Mouse (Mus musculus) heart, embryonic 11.5 days (tissue): ENCODE measurements around the gene Sgca. TPM values are rescaled to one million over a fixed set of nuclear protein-coding genes. Genes with fewer than 3 reads are reported as not detected.

Experiments
- ATAC-seq: fragments of 200-750 bp; cut with Nextera tagmentation; replicated peaks from 2 replicates; pipeline ENCODE4 v1.8.0; 2017; ENCODE audit warnings: moderate library complexity; ENCODE audit not compliant: insufficient number of reproducible peaks, low FRiP score, low TSS enrichment
- H3K27ac ChIP-seq: fragments of 300-500 bp; sonication (generic); 2 replicates; pipeline ENCODE4 v1.5.1; 2014; ENCODE audit warnings: mild to moderate bottlenecking, low read depth, low read length
- H3K27me3 ChIP-seq: fragments of 300-500 bp; sonication (generic); 2 replicates; pipeline ENCODE4 v1.6.1; 2014; ENCODE audit warnings: mild to moderate bottlenecking, low read length, mixed read lengths; ENCODE audit not compliant: control insufficient read depth, insufficient read depth
- H3K36me3 ChIP-seq: fragments of 300-500 bp; sonication (generic); 2 replicates; pipeline ENCODE4 v1.6.1; 2014; ENCODE audit warnings: mild to moderate bottlenecking, low read length, moderate library complexity, mixed read lengths; ENCODE audit not compliant: control insufficient read depth, insufficient read depth
- H3K4me1 ChIP-seq: fragments of 300-500 bp; sonication (generic); 2 replicates; pipeline ENCODE4 v1.6.1; 2014; ENCODE audit warnings: low read length; ENCODE audit not compliant: control insufficient read depth, insufficient read depth
- H3K4me2 ChIP-seq: fragments of 300-500 bp; sonication (generic); 2 replicates; pipeline ENCODE4 v1.6.1; 2014; ENCODE audit warnings: mild to moderate bottlenecking, moderate library complexity
- H3K4me3 ChIP-seq: fragments of 300-500 bp; sonication (generic); 2 replicates; pipeline ENCODE4 v1.5.1; 2014; ENCODE audit warnings: low read depth, low read length
- H3K9ac ChIP-seq: fragments of 300-500 bp; sonication (generic); 2 replicates; pipeline ENCODE4 v1.6.1; 2014; ENCODE audit warnings: mild to moderate bottlenecking, low read depth, low read length, moderate library complexity
- H3K9me3 ChIP-seq: fragments of 300-500 bp; sonication (generic); replicated peaks from 2 replicates; pipeline ENCODE4 v1.6.1; 2016; ENCODE audit warnings: low read length; ENCODE audit not compliant: control insufficient read depth
- WGBS: fragments of 180-500 bp; shearing (Covaris S2); extraction: QIAGEN DNeasy Blood & Tissue Kit; methylation state at CpG from one replicate; pipeline ENCODE4 v1.1.7; 2014; ENCODE audit not compliant: insufficient replicate concordance; 5-methylcytosine and 5-hydroxymethylcytosine counted together
- polyA plus RNA-seq: library from polyadenylated mRNA; unstranded; fragments of >200 nt; fragmentation: Nextera tagmentation; extraction: Ambion mirVana; gene quantifications from 2 replicates; pipeline ENCODE4 v1.2.1, GENCODE M21; 2014

Gene Sgca
- polyA plus RNA-seq, 1 experiment from 2014 or later, result 24.7 TPM

GRCm38 (mm10) chr11:94915675-94916403, 60.3 kb downstream of the Sgca start:
- H3K27me3 ChIP-seq, result no peaks in the 10 kb centered on the region
- 0 out of 2 replicates have a peak, but pooled peaks have one; percentile 24 for ATAC-seq
- H3K9me3 ChIP-seq, result no peaks in the 10 kb centered on the region
- no peak overlapping the region for H3K4me3 ChIP-seq
- H3K4me2 ChIP-seq, result peak overlapping the region; percentile 17; the same call in 1 of the 2 replicates
- H3K9ac ChIP-seq, result no peak overlapping the region
- 19% methylated on average over 12 of the region's 16 CpGs for WGBS
- no peaks in the 10 kb centered on the region for H3K36me3 ChIP-seq
- H3K4me1 ChIP-seq, result peaks cover 14% of the 10 kb centered on the region
- peak overlapping the region; percentile 66; the same call in 1 of the 2 replicates for H3K27ac ChIP-seq

GRCm38 (mm10) chr11:94913302-94914090, 62.6 kb downstream of the Sgca start:
- Histone ChIP-seq H3K9me3 (no peaks in the 10 kb centered on the region), H3K27me3 (no peaks in the 10 kb centered on the region), H3K4me2 (no peak overlapping the region), H3K9ac (no peak overlapping the region), H3K36me3 (no peaks in the 10 kb centered on the region), H3K27ac (no peak overlapping the region), H3K4me3 (no peak overlapping the region), H3K4me1 (peaks cover 14% of the 10 kb centered on the region)
- WGBS, result 79% methylated on average over 6 of the region's 6 CpGs
- no peak for ATAC-seq

Other genes with a start within 250 kb of the Sgca start
- gene Cdc34b, start 234.5 kb downstream of the Sgca start, polyA plus RNA-seq, result 0.13 TPM in 1 of 2 replicates, not detected in the other
- not detected in 2 replicates for gene Tmem92, start 193.6 kb downstream of the Sgca start, polyA plus RNA-seq
- gene Col1a1, start 40.1 kb downstream of the Sgca start, polyA plus RNA-seq, result 129 and 157 TPM in 2 replicates
- gene Hils1, start 8.7 kb downstream of the Sgca start, polyA plus RNA-seq, result 0.24 TPM in 1 of 2 replicates, not detected in the other
- 11.4 and 16.3 TPM in 2 replicates for gene Ppp1r9b, start 14.7 kb upstream of the Sgca start, polyA plus RNA-seq
- gene Samd14, start 33.6 kb upstream of the Sgca start, polyA plus RNA-seq, result 16.0 and 16.3 TPM in 2 replicates
- 45.6 and 53.0 TPM in 2 replicates for gene Pdk2, start 65.0 kb upstream of the Sgca start, polyA plus RNA-seq
- gene Itga3, start 100.5 kb upstream of the Sgca start, polyA plus RNA-seq, result 8.5 and 9.7 TPM in 2 replicates
- gene Dlx3, start 143.8 kb upstream of the Sgca start, polyA plus RNA-seq, result 0.30 and 0.40 TPM in 2 replicates
- gene Dlx4, start 169.9 kb upstream of the Sgca start, polyA plus RNA-seq, result not detected in 2 replicates